Mouse (Mus musculus) liver, postnatal 0 days (tissue): Measurements from ENCODE around the gene Mtrex. TPM values are rescaled to one million over a fixed set of nuclear protein-coding genes. Genes with fewer than 3 reads are reported as not detected.

Source experiments
- ATAC-seq: fragments of 200-750 bp; cut with Nextera tagmentation; 2 replicates; pipeline ENCODE4 v1.8.0; 2017; ENCODE audit warnings: mild to moderate bottlenecking, moderate library complexity
- DNase-seq: peaks from one replicate; pipeline ENCODE4 v3.0.0-alpha.2; 2016
- H3K27ac ChIP-seq: fragments of 300-500 bp; sonication (generic); 2 replicates; pipeline ENCODE4 v1.5.1; 2014; ENCODE audit warnings: antibody characterized with exemption, moderate library complexity, mild to moderate bottlenecking, low read depth
- H3K27me3 ChIP-seq: fragments of 300-500 bp; sonication (generic); 2 replicates; pipeline ENCODE4 v1.6.1; 2014; ENCODE audit warnings: low read length, control low read depth, mixed read lengths; ENCODE audit not compliant: insufficient read depth
- H3K36me3 ChIP-seq: fragments of 300-500 bp; sonication (generic); replicated peaks from 2 replicates; pipeline ENCODE4 v1.6.1; 2014; ENCODE audit warnings: mild to moderate bottlenecking, control low read depth, low read length, moderate library complexity, mixed read lengths; ENCODE audit not compliant: insufficient read depth
- H3K4me1 ChIP-seq: fragments of 300-500 bp; sonication (generic); 2 replicates; pipeline ENCODE4 v1.6.1; 2014; ENCODE audit warnings: antibody characterized with exemption, mild to moderate bottlenecking, control low read depth; ENCODE audit not compliant: insufficient read depth
- H3K4me2 ChIP-seq: fragments of 300-500 bp; sonication (generic); 2 replicates; pipeline ENCODE4 v1.6.1; 2014; ENCODE audit warnings: low read depth, mild to moderate bottlenecking, low read length, moderate library complexity, mixed read lengths
- H3K4me3 ChIP-seq: fragments of 300-500 bp; sonication (generic); 2 replicates; pipeline ENCODE4 v1.5.1; 2014; ENCODE audit warnings: low read depth, low read length
- H3K9ac ChIP-seq: fragments of 300-500 bp; sonication (generic); replicated peaks from 2 replicates; pipeline ENCODE4 v1.6.1; 2014; ENCODE audit warnings: mild to moderate bottlenecking, moderate library complexity
- H3K9me3 ChIP-seq: fragments of 300-500 bp; sonication (generic); 2 replicates; pipeline ENCODE4 v1.6.1; 2016; ENCODE audit warnings: mild to moderate bottlenecking, control low read depth, low read length, mixed read lengths
- CTCF ChIP-seq: sonication (generic); IDR thresholded peaks from 2 replicates; pipeline ENCODE4 v1.5.1; 2016; ENCODE audit warnings: antibody characterized with exemption, low read depth
- EP300 ChIP-seq: IDR thresholded peaks from 2 replicates; pipeline ENCODE4 v1.6.1; 2016; ENCODE audit warnings: antibody characterized with exemption, low read depth, mild to moderate bottlenecking
- WGBS: fragments of 180-500 bp; shearing (Covaris S2); extraction: QIAGEN DNeasy Blood & Tissue Kit; methylation state at CpG from one replicate; pipeline ENCODE4 v1.1.7; 2014; ENCODE audit not compliant: insufficient replicate concordance; 5-methylcytosine and 5-hydroxymethylcytosine counted together
- polyA plus RNA-seq: library from polyadenylated mRNA; unstranded; fragments of >200 nt; fragmentation: Nextera tagmentation; extraction: Ambion mirVana; gene quantifications from 2 replicates; pipeline ENCODE4 v1.2.1, GENCODE M21; 2015

Gene Mtrex
- polyA plus RNA-seq, 1 experiment from 2014 or later: 13.8 TPM

DNA sequence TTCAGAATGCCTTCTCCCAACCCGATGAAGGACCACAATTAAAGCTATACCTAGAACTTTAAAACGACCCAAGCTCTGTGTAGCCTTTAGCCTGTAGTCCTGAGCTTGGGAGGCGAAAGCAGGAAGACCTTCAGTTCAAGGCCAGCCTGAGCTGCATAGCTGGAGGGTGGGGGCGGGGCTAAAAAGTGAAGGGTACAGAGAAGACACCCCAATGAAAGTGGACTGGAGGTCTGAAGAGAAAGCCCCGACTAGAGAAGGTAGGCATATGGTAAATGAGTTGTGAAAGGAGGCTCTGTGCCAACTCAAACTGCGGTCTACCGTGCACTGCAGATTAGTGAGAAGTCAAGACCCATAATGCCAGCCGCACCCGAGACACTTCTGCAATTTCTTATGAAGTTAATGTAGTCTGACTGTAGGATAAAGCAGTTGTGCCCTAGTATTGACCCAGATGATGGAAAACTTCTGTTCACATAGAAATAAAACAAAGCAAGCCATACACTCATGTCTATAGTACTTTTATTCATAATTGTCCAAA is 89.5 kb downstream of the Mtrex start:
- Histone ChIP-seq H3K27me3 (no peaks in the 10 kb centered on the region), H3K4me2 (peak overlapping the region; percentile 48), H3K9ac (no peak overlapping the region), H3K27ac (peak overlapping the region; percentile 62), H3K4me3 (no peak overlapping the region), H3K36me3 (0 out of 2 replicates have a peak, but pooled peaks cover 4% of the 10 kb centered on the region), H3K4me1 (peaks cover 28% of the 10 kb centered on the region), H3K9me3 (no peaks in the 10 kb centered on the region)
- 70% methylated on average over 9 of the region's 9 CpGs for WGBS
- no peak for TF ChIP-seq EP300
- TF ChIP-seq CTCF: no peak
- ATAC-seq: no peak
- DNase-seq: no peak

DNA sequence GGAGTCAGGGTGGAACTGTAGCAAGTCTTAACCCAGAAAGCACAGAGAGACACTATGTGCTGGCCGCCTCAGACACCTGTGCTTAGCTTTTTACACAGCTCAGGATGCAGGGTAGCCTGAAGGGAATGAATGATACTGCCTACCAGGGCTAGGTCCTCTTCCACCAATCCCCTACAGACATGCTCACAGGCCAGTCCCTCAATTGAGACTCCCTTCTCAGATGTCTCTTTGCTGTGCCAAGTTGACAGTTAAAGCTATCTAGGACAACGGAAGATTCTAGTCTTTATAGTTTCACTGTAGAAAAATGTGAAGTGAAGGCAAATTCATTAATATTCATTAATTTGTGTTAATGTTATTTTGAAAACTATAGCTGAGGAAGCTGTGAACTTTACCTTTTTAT is 90.2 kb downstream of the Mtrex start:
- H3K4me2 ChIP-seq: no peak overlapping the region
- H3K9ac ChIP-seq: no peak overlapping the region
- H3K4me3 ChIP-seq: no peak overlapping the region
- H3K27ac ChIP-seq: no peak overlapping the region
- ATAC-seq (no peak), DNase-seq (no peak)
- H3K9me3 ChIP-seq: no peaks in the 10 kb centered on the region
- H3K4me1 ChIP-seq: peaks cover 28% of the 10 kb centered on the region
- 86% methylated on average over 2 of the region's 2 CpGs for WGBS
- H3K27me3 ChIP-seq: no peaks in the 10 kb centered on the region
- 0 out of 2 replicates have a peak, but pooled peaks cover 4% of the 10 kb centered on the region for H3K36me3 ChIP-seq
- TF ChIP-seq EP300: no peak
- no peak for TF ChIP-seq CTCF

- H3K9ac ChIP-seq: peak overlapping the region; percentile 4; the same call in 1 of the 2 replicates
- DNase-seq (no peak), ATAC-seq (no peak)
- 0 out of 2 replicates have a peak, but pooled peaks cover 6% of the 10 kb centered on the region for H3K36me3 ChIP-seq
- no peak overlapping the region for H3K4me3 ChIP-seq
- TF ChIP-seq EP300: no peak
- no peak for TF ChIP-seq CTCF
- no peak overlapping the region for H3K27ac ChIP-seq
- H3K9me3 ChIP-seq: no peaks in the 10 kb centered on the region
- WGBS: 68% methylated on average over 12 of the region's 12 CpGs
- H3K4me2 ChIP-seq: 0 out of 2 replicates have a peak overlapping the region, but pooled peaks have one; percentile 22
- no peaks in the 10 kb centered on the region for H3K27me3 ChIP-seq
- peaks cover 28% of the 10 kb centered on the region for H3K4me1 ChIP-seq
These were observed 92.1 kb downstream of the Mtrex start for GRCm38 (mm10) chr13:112835113-112835512.

DNA sequence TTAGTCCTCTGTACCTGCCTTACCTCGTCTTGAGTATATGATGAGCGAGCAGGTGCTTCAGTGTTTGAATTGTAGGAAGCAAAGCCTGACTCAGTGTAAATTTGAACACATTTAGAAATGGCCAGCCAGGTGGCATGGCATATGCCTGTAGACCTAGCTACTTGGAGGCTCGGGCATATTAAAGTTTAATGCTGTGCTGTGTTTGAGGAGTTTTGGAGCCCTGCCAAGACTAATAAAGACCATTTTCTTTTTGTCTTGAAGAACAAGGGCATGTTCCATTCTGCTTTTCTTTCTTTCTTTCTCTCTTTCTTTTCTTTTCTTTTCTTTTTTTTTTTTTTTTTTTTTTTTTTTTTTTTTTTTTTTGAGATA is 93.3 kb downstream of the Mtrex start:
- no peak for ATAC-seq
- H3K27me3 ChIP-seq: no peaks in the 10 kb centered on the region
- peaks cover 25% of the 10 kb centered on the region for H3K4me1 ChIP-seq
- H3K36me3 ChIP-seq: 0 out of 2 replicates have a peak, but pooled peaks cover 6% of the 10 kb centered on the region
- 57% methylated on average over 3 of the region's 3 CpGs for WGBS
- no peak overlapping the region; the same call in 1 of the 2 replicates for H3K9ac ChIP-seq
- no peak overlapping the region for H3K4me3 ChIP-seq
- peak overlapping the region; percentile 58 for H3K4me2 ChIP-seq
- DNase-seq: no peak
- H3K9me3 ChIP-seq: no peaks in the 10 kb centered on the region
- peak overlapping the region; percentile 29; the same call in 1 of the 2 replicates for H3K27ac ChIP-seq
- no peak for TF ChIP-seq EP300

GRCm38 (mm10) chr13:112833253-112833894 is 93.8 kb downstream of the Mtrex start:
- Histone ChIP-seq H3K36me3 (0 out of 2 replicates have a peak, but pooled peaks cover 6% of the 10 kb centered on the region), H3K4me3 (no peak overlapping the region), H3K4me2 (peak overlapping the region; percentile 58), H3K9ac (no peak overlapping the region; the same call in 1 of the 2 replicates), H3K27ac (peak overlapping the region; percentile 29; the same call in 1 of the 2 replicates), H3K27me3 (no peaks in the 10 kb centered on the region), H3K4me1 (peaks cover 21% of the 10 kb centered on the region), H3K9me3 (no peaks in the 10 kb centered on the region)
- peak; percentile 64 for ATAC-seq
- no peak for DNase-seq
- TF ChIP-seq CTCF (no peak), EP300 (peak; percentile 94)
- 71% methylated on average over 20 of the region's 20 CpGs for WGBS

GRCm38 (mm10) chr13:112832589-112832988 is 94.6 kb downstream of the Mtrex start:
- Histone ChIP-seq H3K27me3 (no peaks in the 10 kb centered on the region), H3K9me3 (no peaks in the 10 kb centered on the region), H3K4me1 (peaks cover 16% of the 10 kb centered on the region), H3K4me2 (no peak overlapping the region), H3K27ac (no peak overlapping the region), H3K4me3 (no peak overlapping the region), H3K9ac (no peak overlapping the region), H3K36me3 (0 out of 2 replicates have a peak, but pooled peaks cover 6% of the 10 kb centered on the region)
- WGBS: 35% methylated on average over 2 of the region's 2 CpGs
- ATAC-seq (peak; percentile 37; the same call in 1 of the 2 replicates), DNase-seq (no peak)
- TF ChIP-seq EP300 (no peak), CTCF (no peak)
